Mouse (Mus musculus) kidney, postnatal 0 days (tissue): ENCODE data around the gene Spdef. TPM values are rescaled to one million over a fixed set of nuclear protein-coding genes. Genes with fewer than 3 reads are reported as not detected.

Source experiments
- ATAC-seq: fragments of 200-750 bp; cut with Nextera tagmentation; replicated peaks from 2 replicates; pipeline ENCODE4 v1.8.0; 2017; ENCODE audit warnings: low read depth, moderate number of reproducible peaks, moderate TSS enrichment, moderate library complexity; ENCODE audit not compliant: low FRiP score
- DNase-seq: peaks from one replicate; pipeline ENCODE4 v3.0.0-alpha.2; 2016; ENCODE audit warnings: low spot score
- H3K27ac ChIP-seq: fragments of 300-500 bp; sonication (generic); 2 replicates; pipeline ENCODE4 v1.5.1; 2014; ENCODE audit warnings: mild to moderate bottlenecking
- H3K27me3 ChIP-seq: fragments of 300-500 bp; sonication (generic); 2 replicates; pipeline ENCODE4 v1.6.1; 2014; ENCODE audit warnings: low read length, mixed read lengths; ENCODE audit not compliant: insufficient read depth
- H3K36me3 ChIP-seq: fragments of 300-500 bp; sonication (generic); 2 replicates; pipeline ENCODE4 v1.6.1; 2014; ENCODE audit warnings: low read length, mixed read lengths; ENCODE audit not compliant: insufficient read depth
- H3K4me1 ChIP-seq: fragments of 300-500 bp; sonication (generic); replicated peaks from 2 replicates; pipeline ENCODE4 v1.6.1; 2014; ENCODE audit warnings: antibody characterized with exemption, low read length, mixed read lengths; ENCODE audit not compliant: insufficient read depth
- H3K4me2 ChIP-seq: fragments of 300-500 bp; sonication (generic); 2 replicates; pipeline ENCODE4 v1.6.1; 2014; ENCODE audit warnings: mild to moderate bottlenecking, low read length, moderate library complexity, mixed read lengths
- H3K4me3 ChIP-seq: fragments of 300-500 bp; sonication (generic); replicated peaks from 2 replicates; pipeline ENCODE4 v1.5.1; 2014; ENCODE audit warnings: low read depth, low read length
- H3K9ac ChIP-seq: fragments of 300-500 bp; sonication (generic); 2 replicates; pipeline ENCODE4 v1.6.1; 2014; ENCODE audit warnings: low read depth, low read length
- H3K9me3 ChIP-seq: fragments of 300-500 bp; sonication (generic); replicated peaks from 2 replicates; pipeline ENCODE4 v1.6.1; 2016; ENCODE audit warnings: low read length, inconsistent platforms, mixed read lengths
- CTCF ChIP-seq: IDR thresholded peaks from 2 replicates; pipeline ENCODE4 v1.5.1; 2016; ENCODE audit warnings: antibody characterized with exemption, low read depth, mild to moderate bottlenecking, moderate library complexity
- WGBS: fragments of 180-500 bp; shearing (Covaris S2); extraction: QIAGEN DNeasy Blood & Tissue Kit; methylation state at CpG from one replicate; pipeline ENCODE4 v1.1.7; 2014; 5-methylcytosine and 5-hydroxymethylcytosine counted together
- polyA plus RNA-seq: library from polyadenylated mRNA; unstranded; fragments of >200 nt; fragmentation: Nextera tagmentation; extraction: Ambion mirVana; gene quantifications from 2 replicates; pipeline ENCODE4 v1.2.1, GENCODE M21; 2015

Gene Spdef
- polyA plus RNA-seq, 1 experiment from 2014 or later: 0.30 TPM

GRCm38 (mm10) chr17:27676270-27676669 lies 52.5 kb downstream of the Spdef start:
- H3K9ac ChIP-seq: no peak overlapping the region
- H3K9me3 ChIP-seq: no peaks in the 10 kb centered on the region
- DNase-seq (no peak), ATAC-seq (no peak)
- no peaks in the 10 kb centered on the region for H3K27me3 ChIP-seq
- no peak overlapping the region for H3K4me3 ChIP-seq
- no peak overlapping the region for H3K4me2 ChIP-seq
- 75% methylated on average over 7 of the region's 7 CpGs for WGBS
- no peak overlapping the region for H3K27ac ChIP-seq
- H3K4me1 ChIP-seq: no peaks in the 10 kb centered on the region
- H3K36me3 ChIP-seq: no peaks in the 10 kb centered on the region
- TF ChIP-seq CTCF: no peak

- ATAC-seq: no peak
- Histone ChIP-seq H3K9me3 (no peaks in the 10 kb centered on the region), H3K4me2 (no peak overlapping the region), H3K36me3 (no peaks in the 10 kb centered on the region), H3K4me3 (no peak overlapping the region), H3K27me3 (no peaks in the 10 kb centered on the region), H3K4me1 (no peaks in the 10 kb centered on the region), H3K27ac (no peak overlapping the region), H3K9ac (no peak overlapping the region)
- TF ChIP-seq CTCF: peak; percentile 43
- peak; percentile 21 for DNase-seq
- 43% methylated on average over 9 of the region's 9 CpGs for WGBS
Measured at GRCm38 (mm10) chr17:27675453-27675852, 53.3 kb downstream of the Spdef start.

DNA sequence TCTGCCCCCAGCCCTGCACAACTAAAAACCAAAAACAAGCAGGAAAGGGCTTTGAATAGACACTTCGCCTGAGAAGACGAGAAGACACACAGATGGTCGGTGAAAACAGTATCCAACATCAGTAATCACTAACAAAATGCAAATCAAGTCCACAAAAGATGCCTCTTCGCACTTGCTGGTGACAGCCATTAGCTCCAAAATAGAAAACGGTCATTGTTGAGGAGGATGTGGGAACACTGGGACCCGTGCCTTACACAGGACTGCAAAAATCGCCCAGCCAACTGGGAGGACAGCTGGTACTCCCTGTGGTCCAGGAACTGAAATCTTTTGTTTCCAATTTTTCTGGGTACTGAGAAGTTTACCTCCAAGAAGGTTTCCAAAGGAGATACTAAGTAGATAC lies 54.8 kb downstream of the Spdef start:
- no peaks in the 10 kb centered on the region for H3K4me1 ChIP-seq
- H3K9me3 ChIP-seq: no peaks in the 10 kb centered on the region
- WGBS: 85% methylated on average over 7 of the region's 7 CpGs
- no peak for TF ChIP-seq CTCF
- no peak overlapping the region for H3K9ac ChIP-seq
- DNase-seq: no peak
- H3K27me3 ChIP-seq: no peaks in the 10 kb centered on the region
- no peak overlapping the region for H3K4me2 ChIP-seq
- no peaks in the 10 kb centered on the region for H3K36me3 ChIP-seq
- no peak overlapping the region for H3K4me3 ChIP-seq
- ATAC-seq: no peak
- H3K27ac ChIP-seq: no peak overlapping the region

GRCm38 (mm10) chr17:27671720-27672119 lies 57.0 kb downstream of the Spdef start:
- DNase-seq: no peak

More at GRCm38 (mm10) chr17:27671720-27672119, 57.0 kb downstream of the Spdef start:
- no peak overlapping the region for H3K27ac ChIP-seq
- H3K9me3 ChIP-seq: no peaks in the 10 kb centered on the region
- no peak overlapping the region for H3K4me2 ChIP-seq
- H3K9ac ChIP-seq: no peak overlapping the region
- TF ChIP-seq CTCF: no peak
- WGBS: 80% methylated on average over 6 of the region's 6 CpGs
- no peaks in the 10 kb centered on the region for H3K36me3 ChIP-seq
- no peaks in the 10 kb centered on the region for H3K4me1 ChIP-seq
- H3K4me3 ChIP-seq: no peak overlapping the region
- no peaks in the 10 kb centered on the region for H3K27me3 ChIP-seq
- no peak for ATAC-seq

Other genes with a start within 250 kb of the Spdef start
- 1.1 and 1.3 TPM in 2 replicates for gene Grm4, start 207.6 kb downstream of the Spdef start, polyA plus RNA-seq
- 131 and 136 TPM in 2 replicates for gene Hmga1, start 172.5 kb downstream of the Spdef start, polyA plus RNA-seq
- gene AI413582, start 163.2 kb downstream of the Spdef start, polyA plus RNA-seq: 34.5 and 35.6 TPM in 2 replicates
- gene Nudt3, start 105.5 kb downstream of the Spdef start, polyA plus RNA-seq: 69.5 and 70.2 TPM in 2 replicates
- not detected in 2 replicates for gene RPS10-NUDT3, start 93.7 kb downstream of the Spdef start, polyA plus RNA-seq
- 1,042 and 1,140 TPM in 2 replicates for gene Rps10, start 92.3 kb downstream of the Spdef start, polyA plus RNA-seq
- 1.6 and 1.7 TPM in 2 replicates for gene Pacsin1, start 73.4 kb downstream of the Spdef start, polyA plus RNA-seq
- 19.6 and 20.4 TPM in 2 replicates for gene D17Wsu92e, start 91.7 kb upstream of the Spdef start, polyA plus RNA-seq
- gene Snrpc, start 109.2 kb upstream of the Spdef start, polyA plus RNA-seq: 258 and 263 TPM in 2 replicates
- 3.4 and 3.6 TPM in 2 replicates for gene Uhrf1bp1, start 127.5 kb upstream of the Spdef start, polyA plus RNA-seq
- gene Anks1, start 180.4 kb upstream of the Spdef start, polyA plus RNA-seq: 10.5 and 11.3 TPM in 2 replicates
- 55.5 and 58.1 TPM in 2 replicates for gene Taf11, start 180.9 kb upstream of the Spdef start, polyA plus RNA-seq